Mouse (Mus musculus): ENCODE results near the gene Irf5. TPM values are rescaled to one million over a fixed set of nuclear protein-coding genes. Genes with fewer than 3 reads are reported as not detected.

Irf5 gene
- polyA plus RNA-seq, 1 experiment from 2014 or later = 11.8 TPM

- no peak within 1 kb of the TSS for H3K27ac ChIP-seq (ENCODE audit: low read depth)
- H3K9ac ChIP-seq (replicated peaks) = peak within 1 kb of the TSS; percentile 47
- TF ChIP-seq EP300 (IDR thresholded peaks at IDR 0.05; ENCODE audit: low read depth) (no peak), CTCF (IDR thresholded peaks at IDR 0.05; ENCODE audit: low read depth) (no peak)
- ATAC-seq = 0 out of 2 replicates have a peak, but pooled peaks have one; percentile 23
- WGBS (ENCODE audit: insufficient replicate concordance) = 3% methylated on average over 37 of the region's 47 CpGs
- no peaks in the 10 kb centered on the region for H3K9me3 ChIP-seq (ENCODE audit: low read length)
- peak within 1 kb of the TSS; percentile 45 for H3K4me3 ChIP-seq (ENCODE audit: low read depth, low read length)
- H3K27me3 ChIP-seq (ENCODE audit: insufficient read depth, low read length) = peaks cover 27% of the 10 kb centered on the region
- no peak for DNase-seq
- H3K4me1 ChIP-seq (ENCODE audit: insufficient read depth) = peaks cover 8% of the 10 kb centered on the region
- H3K4me2 ChIP-seq (ENCODE audit: low read depth, low read length) = peak within 1 kb of the TSS; percentile 76
- H3K36me3 ChIP-seq (replicated peaks; ENCODE audit: insufficient read depth, low read length) = no peaks in the 10 kb centered on the region
These were observed 18.7 kb upstream of the Irf5 start, which contains the start of gene Kcp for GRCm38 (mm10) chr6:29507447-29508309. Gene Kcp, minus strand, starts transcription at chr6:29507952.

DNA sequence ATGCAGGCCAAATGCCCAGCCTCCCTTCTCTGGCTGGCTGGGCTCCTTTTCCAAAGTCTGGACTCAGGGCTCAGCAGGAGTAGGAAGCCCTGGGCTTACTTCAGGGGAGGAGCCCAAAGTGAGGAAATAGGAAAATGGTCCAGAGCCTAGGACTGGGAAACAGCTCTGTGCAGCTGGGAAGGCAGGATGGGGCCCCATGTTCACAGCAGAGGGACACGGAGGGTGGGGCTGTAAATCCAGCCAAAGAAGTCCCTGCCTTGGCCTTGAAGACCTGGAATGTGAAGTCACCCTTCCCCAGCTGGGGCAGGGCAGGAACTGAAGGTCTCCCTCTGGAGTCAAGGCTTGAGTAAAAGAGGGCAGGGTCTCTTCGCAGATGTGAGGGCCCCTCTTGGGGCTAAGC lies 17.3 kb upstream of the Irf5 start:
- H3K4me3 ChIP-seq (ENCODE audit: low read depth, low read length) = no peak overlapping the region
- peaks cover 27% of the 10 kb centered on the region for H3K27me3 ChIP-seq (ENCODE audit: insufficient read depth, low read length)
- no peak for ATAC-seq

GRCm38 (mm10) chr6:29513284-29513683 lies 13.1 kb upstream of the Irf5 start:
- Histone ChIP-seq H3K4me1 (ENCODE audit: insufficient read depth) (peaks cover 11% of the 10 kb centered on the region; the same call in 1 of the 2 replicates), H3K27ac (ENCODE audit: low read depth) (peak overlapping the region; percentile 83), H3K36me3 (replicated peaks; ENCODE audit: insufficient read depth, low read length) (no peaks in the 10 kb centered on the region), H3K4me2 (ENCODE audit: low read depth, low read length) (peak overlapping the region; percentile 60), H3K9me3 (ENCODE audit: low read length) (no peaks in the 10 kb centered on the region), H3K4me3 (ENCODE audit: low read depth, low read length) (peak overlapping the region; percentile 9; the same call in 1 of the 2 replicates), H3K27me3 (ENCODE audit: insufficient read depth, low read length) (peaks cover 3% of the 10 kb centered on the region), H3K9ac (replicated peaks) (no peak overlapping the region)
- TF ChIP-seq CTCF (IDR thresholded peaks at IDR 0.05; ENCODE audit: low read depth) (no peak), EP300 (IDR thresholded peaks at IDR 0.05; ENCODE audit: low read depth) (no peak)
- peak; percentile 68 for DNase-seq
- 0% methylated on average over 11 of the region's 11 CpGs for WGBS (ENCODE audit: insufficient replicate concordance)
- peak; percentile 91 for ATAC-seq

More for the DNA sequence above, 17.3 kb upstream of the Irf5 start:
- Histone ChIP-seq H3K27ac (ENCODE audit: low read depth) (no peak overlapping the region), H3K9ac (replicated peaks) (no peak overlapping the region), H3K4me2 (ENCODE audit: low read depth, low read length) (no peak overlapping the region), H3K9me3 (ENCODE audit: low read length) (no peaks in the 10 kb centered on the region), H3K36me3 (replicated peaks; ENCODE audit: insufficient read depth, low read length) (no peaks in the 10 kb centered on the region), H3K4me1 (ENCODE audit: insufficient read depth) (peaks cover 15% of the 10 kb centered on the region)
- 58% methylated on average over 2 of the region's 2 CpGs for WGBS (ENCODE audit: insufficient replicate concordance)
- no peak for DNase-seq
- TF ChIP-seq CTCF (IDR thresholded peaks at IDR 0.05; ENCODE audit: low read depth) = no peak
- TF ChIP-seq EP300 (IDR thresholded peaks at IDR 0.05; ENCODE audit: low read depth) = no peak

DNA sequence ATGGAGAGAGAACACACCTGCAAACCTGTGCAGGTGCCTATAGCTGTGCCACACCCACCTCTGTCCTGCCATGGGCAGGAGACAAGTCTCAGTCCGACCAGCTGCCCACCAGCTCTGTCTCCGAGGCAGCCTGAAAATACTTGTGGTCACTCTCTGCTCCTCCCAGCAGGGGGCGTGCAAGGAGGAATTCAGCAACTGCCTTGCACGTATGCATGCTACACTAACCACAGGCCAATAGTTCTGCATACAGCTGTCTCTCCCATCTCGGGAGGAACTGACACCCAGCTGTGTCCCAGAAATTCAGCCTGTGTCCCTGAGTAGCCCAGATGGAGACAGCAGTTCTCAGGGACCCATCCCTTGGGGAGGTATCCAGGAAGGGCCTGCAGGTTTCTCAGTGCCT lies 9.3 kb upstream of the Irf5 start:
- Histone ChIP-seq H3K9ac (replicated peaks) (no peak overlapping the region), H3K4me2 (ENCODE audit: low read depth, low read length) (no peak overlapping the region), H3K36me3 (replicated peaks; ENCODE audit: insufficient read depth, low read length) (no peaks in the 10 kb centered on the region), H3K4me3 (ENCODE audit: low read depth, low read length) (no peak overlapping the region), H3K4me1 (ENCODE audit: insufficient read depth) (peaks cover 11% of the 10 kb centered on the region; the same call in 1 of the 2 replicates), H3K9me3 (ENCODE audit: low read length) (no peaks in the 10 kb centered on the region), H3K27ac (ENCODE audit: low read depth) (no peak overlapping the region), H3K27me3 (ENCODE audit: insufficient read depth, low read length) (no peaks in the 10 kb centered on the region)
- TF ChIP-seq CTCF (IDR thresholded peaks at IDR 0.05; ENCODE audit: low read depth) (peak; percentile 91), EP300 (IDR thresholded peaks at IDR 0.05; ENCODE audit: low read depth) (no peak)
- peak; percentile 37; the same call in 1 of the 2 replicates for ATAC-seq
- 2% methylated on average over 5 of the region's 5 CpGs for WGBS (ENCODE audit: insufficient replicate concordance)
- DNase-seq = peak; percentile 82

DNA sequence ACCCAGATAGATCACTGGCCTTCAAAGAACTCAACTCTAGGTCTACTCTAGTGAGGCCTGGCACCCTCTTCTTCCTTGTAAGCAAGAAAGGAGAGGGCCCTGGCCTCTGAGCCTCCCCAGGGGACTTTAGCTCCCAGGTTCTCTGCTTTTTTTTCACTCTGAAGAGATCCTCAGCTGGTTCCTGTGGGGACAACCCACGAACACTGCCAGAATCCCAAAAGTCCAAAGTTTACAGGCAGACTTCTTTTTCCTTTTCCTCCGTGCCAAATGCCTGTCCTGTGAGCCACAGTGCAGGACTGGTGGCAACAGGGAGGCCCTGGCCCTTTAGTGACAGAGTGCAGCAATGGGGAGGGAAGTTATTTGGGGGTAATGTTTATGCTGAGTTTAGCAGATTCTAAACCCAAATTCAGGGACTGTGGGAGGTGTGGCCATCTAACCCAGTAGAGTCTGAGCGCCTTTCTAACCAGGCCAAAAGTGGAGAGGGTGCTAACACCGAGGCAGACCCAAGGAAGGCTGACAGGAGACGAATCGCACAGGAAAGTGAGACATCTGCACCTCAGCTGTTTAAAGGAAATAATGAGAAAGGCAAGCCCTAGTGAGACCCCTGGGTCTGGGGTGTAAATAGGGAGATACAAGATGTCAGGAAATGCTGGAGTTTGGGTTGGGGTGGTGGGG lies 3.7 kb upstream of the Irf5 start:
- H3K4me2 ChIP-seq (ENCODE audit: low read depth, low read length) = no peak overlapping the region
- H3K4me3 ChIP-seq (ENCODE audit: low read depth, low read length) = no peak overlapping the region
- no peaks in the 10 kb centered on the region for H3K36me3 ChIP-seq (replicated peaks; ENCODE audit: insufficient read depth, low read length)
- H3K9me3 ChIP-seq (ENCODE audit: low read length) = no peaks in the 10 kb centered on the region
- ATAC-seq (no peak), DNase-seq (no peak)
- peak overlapping the region; percentile 76 for H3K27ac ChIP-seq (ENCODE audit: low read depth)
- peaks cover 21% of the 10 kb centered on the region for H3K4me1 ChIP-seq (ENCODE audit: insufficient read depth)
- H3K9ac ChIP-seq (replicated peaks) = no peak overlapping the region
- 44% methylated on average over 6 of the region's 6 CpGs for WGBS (ENCODE audit: insufficient replicate concordance)
- peaks cover 21% of the 10 kb centered on the region for H3K27me3 ChIP-seq (ENCODE audit: insufficient read depth, low read length)
- no peak for TF ChIP-seq CTCF (IDR thresholded peaks at IDR 0.05; ENCODE audit: low read depth)
- no peak for TF ChIP-seq EP300 (IDR thresholded peaks at IDR 0.05; ENCODE audit: low read depth)
